Comparison of ENCODE assay signal across 26 mouse cellular contexts in genomic region chr8:125727797-125728196, GRCm38 (mm10). TPM values are rescaled to one million over a fixed set of nuclear protein-coding genes. Genes with fewer than 3 reads are reported as not detected.
DNase-seq lines count a peak whose midpoint lies in the region; ATAC-seq and TF ChIP-seq lines count a peak whose summit lies in the region.
"Had no signal": no experiment of that assay in that cellular context is flagged by ENCODE, and none has a peak within 500 bp of the region (broad histone marks: within the 10 kb centered on the region; RNA-seq: fewer than 3 reads in every experiment).

No protein-coding gene starts in this region.

- TF ChIP-seq CTCF in bone marrow macrophage, adult 2 months (IDR thresholded peaks at IDR 0.05; ENCODE audit: low read depth, low read length), result no peak

- H3K27me3 ChIP-seq in liver, embryonic 11.5 days (replicated peaks; ENCODE audit: control insufficient read depth, insufficient read depth, low read length), result no peaks in the 10 kb centered on the region
- H3K27me3 ChIP-seq in lung, embryonic 16.5 days (ENCODE audit: control insufficient read depth, insufficient read depth, low read depth, low read length), result no peaks in the 10 kb centered on the region
- H3K27me3 ChIP-seq: embryonic facial prominence, embryonic 13.5 days; forebrain, embryonic 12.5 days; hindbrain, embryonic 13.5 days; neural tube, embryonic 15.5 days had no signal

- no peaks in the 10 kb centered on the region for H3K36me3 ChIP-seq in liver, embryonic 11.5 days (ENCODE audit: control insufficient read depth, insufficient read depth, low read length)
- no peaks in the 10 kb centered on the region for H3K36me3 ChIP-seq in lung, embryonic 16.5 days (ENCODE audit: control insufficient read depth, insufficient read depth, low read length)
- H3K36me3 ChIP-seq: embryonic facial prominence, embryonic 13.5 days; forebrain, embryonic 12.5 days; G1E; hindbrain, embryonic 13.5 days; neural tube, embryonic 15.5 days had no signal

- 54% methylated on average over 8 of the region's 8 CpGs for WGBS in liver, embryonic 11.5 days
- 40% methylated on average over 8 of the region's 8 CpGs for WGBS in lung, embryonic 16.5 days

- no peak overlapping the region for H3K4me3 ChIP-seq in liver, embryonic 11.5 days (ENCODE audit: low read depth, low read length)
- H3K4me3 ChIP-seq in bone marrow macrophage, adult 2 months (ENCODE audit: insufficient read depth, low read length), result no peak overlapping the region
- H3K4me3 ChIP-seq in lung, embryonic 16.5 days (ENCODE audit: low read length), result no peak overlapping the region
- H3K4me3 ChIP-seq: embryonic facial prominence, embryonic 13.5 days; erythroblast, embryonic 14.5 days; forebrain, embryonic 12.5 days; hindbrain, embryonic 13.5 days; neural tube, embryonic 15.5 days had no signal

- ATAC-seq in liver, embryonic 11.5 days (replicated peaks; ENCODE audit: low FRiP score), result 0 out of 2 replicates have a peak, but pooled peaks have one; percentile 6
- ATAC-seq in lung, embryonic 16.5 days (ENCODE audit: low read depth), result peak; percentile 83
- ATAC-seq: Patski had no signal

- no peak overlapping the region for H3K4me2 ChIP-seq in liver, embryonic 11.5 days
- H3K4me2 ChIP-seq in lung, embryonic 16.5 days (ENCODE audit: low read depth, low read length), result 0 out of 2 replicates have a peak overlapping the region, but pooled peaks have one; percentile 18
- H3K4me2 ChIP-seq: embryonic facial prominence, embryonic 13.5 days; forebrain, embryonic 12.5 days; hindbrain, embryonic 13.5 days; midbrain, embryonic 11.5 days; neural tube, embryonic 15.5 days had no signal

- H3K9ac ChIP-seq in liver, embryonic 11.5 days (ENCODE audit: low read depth, low read length), result no peak overlapping the region
- no peak overlapping the region for H3K9ac ChIP-seq in lung, embryonic 16.5 days (ENCODE audit: low read length)
- H3K9ac ChIP-seq: embryonic facial prominence, embryonic 13.5 days; forebrain, embryonic 12.5 days; hindbrain, embryonic 13.5 days; neural tube, embryonic 15.5 days had no signal

- no peak overlapping the region for H3K27ac ChIP-seq in liver, embryonic 11.5 days (ENCODE audit: low read depth, low read length)
- H3K27ac ChIP-seq in bone marrow macrophage, adult 2 months (ENCODE audit: insufficient read depth, low read depth, low read length), result peak overlapping the region; percentile 96; the same call in 1 of the 2 replicates
- H3K27ac ChIP-seq in lung, embryonic 16.5 days (ENCODE audit: low read length), result peak overlapping the region; percentile 18; the same call in 1 of the 2 replicates
- H3K27ac ChIP-seq: embryonic facial prominence, embryonic 13.5 days; forebrain, embryonic 12.5 days; hindbrain, embryonic 13.5 days; neural tube, embryonic 15.5 days had no signal

- H3K9me3 ChIP-seq in liver, embryonic 11.5 days (ENCODE audit: control insufficient read depth, low read length), result no peaks in the 10 kb centered on the region
- H3K9me3 ChIP-seq in lung, embryonic 16.5 days (ENCODE audit: control insufficient read depth, low read length), result no peaks in the 10 kb centered on the region
- H3K9me3 ChIP-seq: embryonic facial prominence, embryonic 13.5 days; forebrain, embryonic 12.5 days; hindbrain, embryonic 13.5 days; neural tube, embryonic 15.5 days had no signal

- intact Hi-C loops in left cerebral cortex, postnatal 10 days (cut with DNase I), result loop anchor here (10.0 kb wide), 1 partner anchor 153 kb away; no protein-coding TSS in a partner anchor

- H3K4me1 ChIP-seq in liver, embryonic 11.5 days (replicated peaks; ENCODE audit: control insufficient read depth, insufficient read depth, low read length), result peaks cover 5% of the 10 kb centered on the region; the same call in 1 of the 2 replicates
- H3K4me1 ChIP-seq in bone marrow macrophage, adult 2 months (ENCODE audit: control insufficient read depth, insufficient read depth, low read length), result peaks cover 48% of the 10 kb centered on the region
- peaks cover 4% of the 10 kb centered on the region; the same call in 1 of the 2 replicates for H3K4me1 ChIP-seq in lung, embryonic 16.5 days (replicated peaks; ENCODE audit: control insufficient read depth, insufficient read depth, low read length)
- H3K4me1 ChIP-seq: forebrain, embryonic 12.5 days had no signal

- DNase-seq in liver, embryonic 11.5 days (ENCODE audit: low spot score), result no peak
- DNase-seq in liver, result no peak
- DNase-seq in layer of hippocampus, adult 8-10 months (ENCODE audit: low spot score in 2 of 2), result no peak
- no peak for DNase-seq in right cerebral cortex, postnatal 36 days (ENCODE audit: low spot score in 2 of 2)
- no peak for DNase-seq in left cerebral cortex, postnatal 10 days (ENCODE audit: extremely low spot score in 1 of 2, low spot score in 2 of 2)
- DNase-seq: adrenal gland, postnatal 10 days; cerebellum, adult 8-10 months; cerebellum, postnatal 36 days; embryo, embryonic 11 days; gastrocnemius, postnatal 25 days; heart, adult 18-20 months; heart, postnatal 36 days; kidney, adult 11 months; kidney, postnatal 14 days; layer of hippocampus, postnatal 36 days; right cerebral cortex, adult 18-20 months had no signal

- no peak for TF ChIP-seq POLR2A in bone marrow macrophage, adult 2 months (IDR thresholded peaks at IDR 0.05; ENCODE audit: borderline replicate concordance, low read depth, low read length)

RNA-seq across cellular contexts. Expression of gene Ntpcr, which starts 2.0 kb away (rescaled TPM):
- 36.7 and 38.2 TPM in 2 replicates for polyA plus RNA-seq in liver, embryonic 11.5 days (2014; fragmentation: Nextera tagmentation; extraction: Ambion mirVana)
- polyA plus RNA-seq in bone marrow macrophage, adult 2 months (2012; ENCODE audit: insufficient read depth, insufficient read length, missing spikeins), result 39.6 and 42.1 TPM in 2 replicates
- polyA plus RNA-seq in lung, embryonic 16.5 days (2015; fragmentation: Nextera tagmentation; extraction: Ambion mirVana), result 31.4 and 35.5 TPM in 2 replicates
- 10 to 100 TPM; 23.5 to 26.0 (median 24.0) TPM for total RNA-seq in layer of hippocampus, adult 8-10 months (2022)
- 10 to 100 TPM; 20.2 to 21.0 TPM for total RNA-seq in left cerebral cortex, postnatal 10 days (2021)
- total RNA-seq: G1E had no signal
- polyA plus RNA-seq: G1E had no signal

RNA-seq across cellular contexts. Expression of gene Map10, which starts 58.2 kb away (rescaled TPM):
- polyA plus RNA-seq in liver, embryonic 11.5 days (2014; fragmentation: Nextera tagmentation; extraction: Ambion mirVana), result 2.6 and 3.3 TPM in 2 replicates
- polyA plus RNA-seq in bone marrow macrophage, adult 2 months (2012; ENCODE audit: insufficient read depth, insufficient read length, missing spikeins), result 0.92 and 1.2 TPM in 2 replicates
- polyA plus RNA-seq in lung, embryonic 16.5 days (2015; fragmentation: Nextera tagmentation; extraction: Ambion mirVana), result 5.3 and 6.8 TPM in 2 replicates
- total RNA-seq in layer of hippocampus, adult 8-10 months (2022), result 1 to 10 TPM; 4.3 to 5.3 (median 4.9) TPM
- total RNA-seq in left cerebral cortex, postnatal 10 days (2021), result 1 to 10 TPM; 5.2 to 6.2 TPM
- polyA plus RNA-seq: erythroblast, embryonic 14.5 days; G1E; Patski had no signal
